Mouse (Mus musculus) macrophage (primary cell): ENCODE measurements around the gene Gulp1. TPM values are rescaled to one million over a fixed set of nuclear protein-coding genes. Genes with fewer than 3 reads are reported as not detected.

ENCODE experiments used
- H3K27ac ChIP-seq: fragments of 350-480 bp; formaldehyde crosslinking; 2 replicates; pipeline ENCODE4 v1.9.0; 2021
- H3K36me3 ChIP-seq: fragments of 350-480 bp; formaldehyde crosslinking; 2 replicates; pipeline ENCODE4 v1.9.0; 2021; ENCODE audit errors: inconsistent target
- H3K4me3 ChIP-seq: fragments of 350-480 bp; formaldehyde crosslinking; 2 replicates; pipeline ENCODE4 v1.9.0; 2021; ENCODE audit errors: inconsistent target
- H3K79me2 ChIP-seq: fragments of 350-480 bp; formaldehyde crosslinking; 2 replicates; pipeline ENCODE4 v1.9.0; 2021; ENCODE audit errors: inconsistent target
- WGBS: methylation state at CpG from one replicate; pipeline ENCODE4 v1.1.7; 2026; ENCODE audit warnings: inconsistent platforms; ENCODE audit not compliant: missing documents; 5-methylcytosine and 5-hydroxymethylcytosine counted together
- polyA plus RNA-seq: library from polyadenylated mRNA; stranded (reverse); fragments of 250-400 nt; gene quantifications from 3 replicates; pipeline ENCODE4 v1.2.4, GENCODE M21; 2018; ENCODE audit warnings: inconsistent platforms

Gene Gulp1
- polyA plus RNA-seq, 1 experiment from 2014 or later: not detected

DNA sequence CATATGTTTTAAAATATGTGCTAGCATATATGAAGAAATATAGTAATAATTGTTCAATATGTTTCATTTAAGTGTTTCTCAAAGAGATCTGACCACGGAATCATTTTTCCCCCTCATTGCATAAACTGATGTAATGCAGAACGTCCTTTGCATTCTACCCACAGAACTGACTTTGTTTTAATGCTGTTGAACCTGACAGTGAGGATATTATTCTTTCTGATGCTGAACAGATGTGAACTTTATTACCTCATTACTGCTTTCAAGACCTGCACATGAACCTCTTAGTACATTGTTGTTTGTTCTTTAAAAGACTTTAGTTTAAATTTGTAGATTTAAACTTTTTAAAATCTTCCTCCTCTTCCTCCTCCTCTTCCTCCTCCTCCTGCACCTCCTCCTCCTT is 67.4 kb downstream of the Gulp1 start:
- Histone ChIP-seq H3K36me3 (no peaks in the 10 kb centered on the region), H3K79me2 (no peaks in the 10 kb centered on the region)

DNA sequence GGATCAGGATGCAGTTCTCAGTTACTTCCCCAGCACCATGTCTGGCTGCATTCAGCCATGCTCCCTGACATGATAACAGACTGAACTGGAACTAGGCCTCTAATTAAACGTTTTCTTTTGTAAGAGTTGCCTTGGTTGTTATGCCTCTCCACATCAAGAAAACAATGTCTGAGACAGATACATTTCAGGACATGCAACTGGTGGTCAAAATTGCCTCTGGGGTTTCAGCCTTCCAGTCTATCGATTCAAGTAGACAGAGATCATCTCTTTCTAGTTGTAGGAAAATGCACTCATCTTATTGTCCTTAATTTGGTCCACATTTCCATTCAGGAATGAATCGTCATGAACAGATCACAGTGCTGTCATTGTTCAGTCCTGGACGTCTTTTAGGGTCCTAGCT is 83.2 kb downstream of the Gulp1 start:
- Histone ChIP-seq H3K36me3 (no peaks in the 10 kb centered on the region), H3K4me3 (no peak overlapping the region), H3K27ac (no peak overlapping the region), H3K79me2 (no peaks in the 10 kb centered on the region)
- 78% methylated on average over 4 of the region's 4 CpGs for WGBS

More for the DNA sequence above, 67.4 kb downstream of the Gulp1 start:
- no peak overlapping the region for H3K27ac ChIP-seq
- H3K4me3 ChIP-seq: no peak overlapping the region
- WGBS: 79% methylated on average over 2 of the region's 2 CpGs

DNA sequence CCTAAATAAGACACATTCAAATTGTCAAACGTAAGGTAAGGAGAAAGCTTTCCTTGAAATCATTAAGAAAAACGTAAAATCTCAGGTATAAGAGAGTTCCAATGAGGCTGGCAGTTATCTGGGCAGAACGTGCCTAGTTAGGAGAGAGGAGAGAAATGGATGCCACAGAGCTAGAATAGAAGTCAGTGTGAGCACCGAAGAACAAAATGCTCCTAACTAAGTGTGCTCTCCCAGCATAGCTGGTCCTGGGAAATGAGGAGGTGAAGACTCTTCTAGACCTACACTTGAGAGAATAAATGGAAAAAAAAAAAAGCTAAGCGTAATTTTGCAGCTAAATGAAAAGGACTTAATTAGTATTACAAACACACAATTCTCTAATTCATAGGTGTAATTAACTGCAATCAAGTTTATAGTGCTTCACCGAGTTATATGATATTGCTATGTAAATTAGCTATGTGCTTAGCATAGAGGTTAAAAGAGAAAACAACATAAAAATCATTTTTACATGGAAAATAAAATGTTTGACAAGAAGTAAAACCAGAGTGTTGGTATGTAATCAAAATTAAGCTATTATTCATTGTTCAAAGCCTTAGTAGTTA is 94.5 kb downstream of the Gulp1 start:
- H3K27ac ChIP-seq: no peak overlapping the region
- no peak overlapping the region for H3K4me3 ChIP-seq
- no peaks in the 10 kb centered on the region for H3K79me2 ChIP-seq
- 87% methylated on average over 6 of the region's 6 CpGs for WGBS
- H3K36me3 ChIP-seq: no peaks in the 10 kb centered on the region

DNA sequence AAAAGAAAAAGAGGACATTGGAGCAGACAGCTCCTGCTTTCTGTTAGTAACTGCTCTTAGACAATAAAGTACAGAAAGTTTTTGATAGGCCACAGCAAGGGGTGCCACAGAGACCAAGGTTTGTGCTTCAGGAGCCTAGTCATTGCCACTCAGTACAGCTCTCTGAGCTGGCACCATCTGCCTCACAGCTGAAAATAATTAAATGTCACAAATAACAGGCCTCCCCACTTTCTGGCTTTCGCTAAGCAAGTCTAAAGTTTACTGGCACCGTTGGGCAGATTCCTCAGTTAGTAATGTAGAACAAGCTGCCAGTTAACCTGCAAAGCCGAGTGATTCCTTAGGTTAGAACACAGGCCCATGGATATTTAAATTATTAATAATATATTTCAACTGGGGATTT is 127.7 kb downstream of the Gulp1 start:
- Histone ChIP-seq H3K79me2 (no peaks in the 10 kb centered on the region), H3K27ac (no peak overlapping the region), H3K36me3 (no peaks in the 10 kb centered on the region), H3K4me3 (no peak overlapping the region)
- WGBS: 80% methylated on average over 3 of the region's 3 CpGs

DNA sequence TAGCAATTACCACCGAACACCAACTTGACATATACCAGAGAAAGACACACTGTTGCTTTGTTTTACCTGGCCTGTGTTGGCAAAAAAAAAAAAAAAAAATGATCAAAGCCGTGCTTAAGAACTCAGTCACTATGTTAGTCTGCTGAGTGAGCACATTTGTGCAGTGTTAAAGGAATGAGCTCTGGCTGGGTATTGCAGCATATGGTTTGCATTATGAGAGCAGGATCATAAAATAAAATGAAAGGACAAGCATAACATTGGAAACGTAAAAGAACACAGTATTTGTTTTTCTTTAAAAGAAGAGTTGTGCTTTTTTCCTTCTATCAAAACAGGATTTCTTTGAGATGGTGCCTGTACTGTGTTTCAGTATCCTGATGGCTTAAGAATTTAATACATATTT is 128.1 kb downstream of the Gulp1 start:
- H3K36me3 ChIP-seq: no peaks in the 10 kb centered on the region
- H3K27ac ChIP-seq: no peak overlapping the region
- 86% methylated on average over 3 of the region's 3 CpGs for WGBS

DNA sequence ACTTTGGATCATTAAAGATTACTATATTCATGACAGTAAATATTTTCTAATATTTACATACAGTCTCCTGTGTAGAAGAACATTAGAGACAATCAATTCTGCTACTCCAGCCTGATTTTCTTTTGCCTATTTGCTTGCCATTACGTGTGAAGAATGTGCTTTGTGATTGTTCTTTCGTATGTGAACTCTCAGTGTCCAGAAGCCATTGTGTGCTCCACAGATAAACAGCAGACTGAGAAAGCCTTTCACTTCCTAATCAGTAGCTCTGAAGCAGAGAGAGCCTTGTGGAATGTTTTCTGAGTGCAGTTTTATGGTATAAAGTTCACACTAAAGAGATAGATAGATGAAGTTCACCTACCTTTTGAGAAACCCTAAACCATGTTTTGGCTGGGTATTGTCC is 131.2 kb downstream of the Gulp1 start:
- no peaks in the 10 kb centered on the region for H3K36me3 ChIP-seq
- no peaks in the 10 kb centered on the region for H3K79me2 ChIP-seq
- no peak overlapping the region for H3K4me3 ChIP-seq
- WGBS: 100% methylated on average over 2 of the region's 2 CpGs
- no peak overlapping the region for H3K27ac ChIP-seq

More for the DNA sequence above, 128.1 kb downstream of the Gulp1 start:
- Histone ChIP-seq H3K79me2 (no peaks in the 10 kb centered on the region), H3K4me3 (no peak overlapping the region)

DNA sequence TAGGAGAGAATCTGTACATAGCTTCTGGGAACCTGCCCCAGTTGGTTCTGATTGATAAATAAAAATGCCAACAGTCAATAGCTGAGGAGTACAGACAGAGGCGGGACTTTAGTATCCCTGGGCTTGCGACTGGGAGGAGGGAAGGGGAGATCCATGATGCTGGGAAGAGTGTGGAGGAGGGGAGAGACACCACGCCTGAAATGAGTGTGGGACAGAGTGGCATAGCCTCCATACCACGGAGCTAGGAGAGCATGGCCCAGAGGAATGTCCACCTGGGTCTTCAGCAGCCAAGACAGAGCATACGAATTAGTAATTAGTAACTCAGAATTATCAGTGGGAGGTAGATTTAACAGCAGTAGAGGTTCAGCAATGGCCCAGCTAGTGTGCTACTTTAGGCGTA is 132.4 kb downstream of the Gulp1 start:
- H3K27ac ChIP-seq: no peak overlapping the region
- no peak overlapping the region for H3K4me3 ChIP-seq
- no peaks in the 10 kb centered on the region for H3K79me2 ChIP-seq
- H3K36me3 ChIP-seq: no peaks in the 10 kb centered on the region
- 93% methylated on average over 6 of the region's 6 CpGs for WGBS

DNA sequence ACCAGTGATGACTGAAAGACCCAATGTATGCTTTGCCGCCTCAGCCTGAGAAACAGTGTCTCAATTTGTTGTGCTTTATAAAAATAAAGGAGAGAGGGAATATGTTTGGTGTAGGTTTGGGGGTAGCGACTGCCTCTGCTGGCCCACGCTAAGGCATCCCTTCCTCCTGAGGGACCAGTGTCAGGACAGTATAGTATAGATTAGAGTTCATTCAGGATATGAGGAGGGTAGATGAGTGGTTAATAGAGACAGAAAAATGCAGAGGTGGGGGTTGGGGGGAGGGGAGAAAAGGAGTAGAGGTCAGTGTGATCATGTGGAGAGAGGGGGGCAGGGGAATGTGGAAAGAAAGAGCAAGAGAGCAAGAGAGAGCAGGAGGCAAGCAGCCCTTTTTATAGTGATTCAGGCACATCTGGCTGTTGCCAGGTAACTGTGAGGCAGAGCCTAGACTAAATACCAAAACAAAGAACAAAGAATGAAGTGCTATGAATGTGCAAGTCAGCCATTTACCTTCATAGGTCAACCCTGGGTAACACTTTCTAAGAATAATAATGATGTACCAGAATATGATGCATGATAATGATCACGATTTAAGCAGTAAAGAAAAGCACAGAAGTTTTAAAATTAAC is 169.6 kb downstream of the Gulp1 start:
- WGBS: 94% methylated on average over 4 of the region's 4 CpGs

DNA sequence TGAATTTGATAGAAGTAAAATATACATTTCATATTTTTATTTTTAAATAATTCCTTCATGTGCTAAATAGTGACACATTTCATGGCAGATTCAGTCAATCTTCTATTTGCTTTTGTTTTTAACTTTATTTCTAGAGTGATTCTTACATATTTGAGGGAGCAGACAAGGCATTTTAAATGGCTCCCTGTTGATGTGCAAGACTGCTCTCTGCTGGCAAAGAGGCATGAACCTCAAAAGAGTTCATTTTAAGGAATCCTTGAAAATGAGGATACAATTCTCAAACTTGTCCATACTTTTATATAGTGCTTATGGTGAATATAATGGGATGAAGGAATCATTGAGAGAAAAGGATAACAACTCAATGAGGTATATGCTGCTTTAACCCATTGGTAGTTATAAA is 189.9 kb downstream of the Gulp1 start:
- Histone ChIP-seq H3K4me3 (no peak overlapping the region), H3K36me3 (no peaks in the 10 kb centered on the region), H3K79me2 (no peaks in the 10 kb centered on the region), H3K27ac (no peak overlapping the region)

More for the DNA sequence above, 169.6 kb downstream of the Gulp1 start:
- no peaks in the 10 kb centered on the region for H3K79me2 ChIP-seq
- no peak overlapping the region for H3K4me3 ChIP-seq
- H3K36me3 ChIP-seq: no peaks in the 10 kb centered on the region
- H3K27ac ChIP-seq: no peak overlapping the region

DNA sequence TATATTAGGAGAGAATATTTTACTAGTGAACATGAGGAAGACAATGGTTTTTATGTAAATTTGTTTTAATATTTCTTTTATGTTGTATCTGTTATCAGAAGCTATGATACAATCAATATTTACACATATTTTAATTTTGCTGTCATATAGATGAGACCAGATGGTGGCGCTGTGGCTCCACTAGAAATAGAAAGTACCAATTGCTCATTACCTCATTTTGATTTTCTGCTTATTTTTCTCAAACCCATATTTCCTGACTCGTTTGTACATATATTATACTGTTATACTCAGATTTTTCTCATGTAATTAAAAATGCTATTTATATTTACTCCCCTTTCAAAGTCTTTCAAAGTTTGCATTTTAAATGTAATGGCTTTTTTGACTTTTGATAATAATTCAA is 194.4 kb downstream of the Gulp1 start:
- WGBS: 0% methylated on average over 2 of the region's 2 CpGs
- H3K4me3 ChIP-seq: no peak overlapping the region
- no peak overlapping the region for H3K27ac ChIP-seq
- H3K36me3 ChIP-seq: no peaks in the 10 kb centered on the region
- H3K79me2 ChIP-seq: no peaks in the 10 kb centered on the region

DNA sequence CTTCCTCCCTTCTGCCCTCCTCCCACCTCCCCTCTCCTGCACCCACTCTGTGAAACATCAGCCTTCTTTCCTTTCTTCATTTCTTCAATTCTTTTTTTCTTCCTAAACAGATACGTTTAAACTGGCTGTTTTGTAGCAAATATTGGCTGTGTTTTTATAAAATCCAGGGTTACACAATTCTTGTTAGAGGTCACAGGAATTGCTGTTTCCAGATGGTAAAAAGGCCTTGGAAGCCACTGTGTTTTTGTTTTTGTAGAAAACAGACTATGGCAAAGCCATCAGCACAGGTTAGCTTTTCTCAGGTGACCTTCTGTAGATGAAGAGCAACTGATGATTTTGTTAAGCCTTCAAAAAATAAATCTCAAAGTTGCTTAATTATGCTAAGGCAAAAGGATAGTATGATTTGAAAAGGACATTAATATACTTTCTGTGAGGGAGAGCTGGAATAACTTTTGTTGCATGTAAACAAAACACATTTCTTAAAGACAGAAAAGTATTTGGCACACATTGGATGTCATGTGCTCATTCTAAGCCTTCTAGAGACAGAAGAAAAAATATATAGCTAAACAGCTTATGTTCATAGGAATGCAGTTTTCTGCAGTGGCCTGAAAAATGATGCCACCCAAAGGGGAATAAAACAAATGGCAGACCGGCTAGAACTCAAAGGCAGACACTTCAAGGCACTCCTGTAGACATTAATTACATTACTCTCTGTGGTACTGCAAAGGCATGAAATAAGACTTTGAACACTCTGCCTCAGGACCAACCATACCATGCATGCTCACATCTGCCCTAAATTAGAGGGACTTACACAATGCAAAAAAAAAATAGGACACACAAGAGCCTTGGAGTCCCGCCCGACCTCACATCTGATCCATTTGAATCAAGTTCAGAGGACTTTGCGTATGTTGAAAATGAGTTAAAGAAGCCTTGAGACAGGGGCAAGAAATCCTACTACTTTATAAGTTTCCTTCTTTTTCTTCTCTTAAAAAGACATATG is 199.7 kb downstream of the Gulp1 start:
- no peaks in the 10 kb centered on the region for H3K79me2 ChIP-seq
- no peaks in the 10 kb centered on the region for H3K36me3 ChIP-seq
- WGBS: 76% methylated on average over 2 of the region's 5 CpGs
- no peak overlapping the region for H3K27ac ChIP-seq
- no peak overlapping the region for H3K4me3 ChIP-seq

DNA sequence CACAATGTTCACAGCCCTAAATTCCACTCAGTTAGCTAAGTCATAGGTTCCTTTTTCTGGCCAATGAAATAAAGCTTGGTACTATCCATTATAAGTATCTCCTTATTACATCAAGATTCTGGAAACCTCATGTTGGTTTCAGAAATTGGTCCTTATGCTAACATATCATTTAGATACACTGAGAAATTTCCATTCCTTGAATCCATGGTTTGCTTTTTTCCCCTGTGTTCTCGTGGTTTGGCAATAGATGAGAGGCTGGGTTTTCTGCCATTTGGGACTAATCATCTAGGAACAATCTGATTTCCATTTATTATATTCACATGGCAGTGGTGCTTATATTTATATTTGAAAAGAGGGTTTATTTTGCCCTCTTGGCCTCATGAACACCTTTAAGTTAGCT is 226.9 kb downstream of the Gulp1 start:
- H3K79me2 ChIP-seq: no peaks in the 10 kb centered on the region
- no peak overlapping the region for H3K27ac ChIP-seq
- 73% methylated on average over 1 of the region's 1 CpGs for WGBS
- H3K4me3 ChIP-seq: no peak overlapping the region
- H3K36me3 ChIP-seq: no peaks in the 10 kb centered on the region

DNA sequence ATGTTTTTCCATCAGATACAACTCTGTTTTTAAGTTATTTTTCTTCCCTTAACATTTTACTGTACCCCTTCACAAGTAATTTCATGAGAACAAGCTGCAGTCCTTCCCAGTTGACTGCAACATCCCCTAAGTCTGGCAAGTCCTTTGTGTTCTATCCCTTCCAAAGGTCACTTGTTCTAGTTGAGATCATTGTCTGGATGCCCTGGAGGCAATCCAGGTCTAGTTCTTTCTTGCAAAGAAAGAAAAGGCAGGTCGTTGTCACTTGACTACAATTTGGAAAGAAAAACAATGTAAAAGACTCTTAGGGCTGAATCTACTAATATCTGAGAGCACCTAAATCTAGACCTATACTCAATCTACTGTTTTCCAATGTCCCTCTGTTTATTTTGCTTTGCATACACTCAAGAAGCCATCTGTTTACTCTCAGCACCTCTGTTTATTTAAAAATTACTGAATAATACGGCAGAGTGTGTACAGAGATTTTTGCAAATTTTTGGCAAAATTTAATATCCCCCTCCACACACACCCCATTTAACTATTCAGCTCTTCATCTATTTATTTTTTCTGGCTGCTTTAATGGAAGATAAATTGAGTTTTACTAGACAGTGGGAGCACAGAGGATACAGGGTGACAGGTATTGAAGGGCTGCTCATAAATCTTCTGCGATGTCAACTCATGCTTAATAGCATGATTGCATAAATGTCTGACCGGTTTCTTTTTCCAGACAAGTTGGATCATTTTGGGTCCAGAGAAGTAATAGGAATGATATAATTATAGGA is 252.5 kb downstream of the Gulp1 start:
- H3K4me3 ChIP-seq: no peak overlapping the region
- no peaks in the 10 kb centered on the region for H3K36me3 ChIP-seq
- H3K27ac ChIP-seq: no peak overlapping the region
- H3K79me2 ChIP-seq: no peaks in the 10 kb centered on the region
- 84% methylated on average over 4 of the region's 4 CpGs for WGBS

DNA sequence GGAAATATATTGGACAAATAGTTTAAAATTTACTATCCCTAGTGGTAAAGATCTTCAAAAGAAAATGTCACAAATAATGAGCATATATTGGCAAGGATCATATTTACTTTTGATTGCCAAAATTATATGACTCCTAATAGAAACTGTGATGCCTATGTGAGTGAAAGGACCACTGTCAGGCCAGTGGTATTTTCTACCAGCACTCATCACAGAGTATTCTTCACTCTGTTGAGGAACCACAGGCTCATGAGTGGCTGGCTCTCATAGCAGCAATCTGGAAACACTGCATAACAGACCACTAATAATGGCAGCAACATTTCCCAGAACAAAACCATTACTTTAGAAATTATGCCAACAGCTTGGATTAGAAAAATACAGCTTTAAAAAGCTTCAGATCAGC is 255.1 kb downstream of the Gulp1 start:
- H3K4me3 ChIP-seq: no peak overlapping the region
- no peaks in the 10 kb centered on the region for H3K36me3 ChIP-seq

More for the DNA sequence above, 255.1 kb downstream of the Gulp1 start:
- Histone ChIP-seq H3K27ac (no peak overlapping the region), H3K79me2 (no peaks in the 10 kb centered on the region)
